Mouse (Mus musculus): Measurements from ENCODE around the gene Apc2.

Gene Apc2

GRCm38 (mm10) chr10:80321014-80321669 is 25.4 kb downstream of the Apc2 start:
- DNase-seq (ENCODE audit: low spot score): no peak

- DNase-seq (ENCODE audit: low spot score): no peak
Observed at GRCm38 (mm10) chr10:80321670-80322581, 26.1 kb downstream of the Apc2 start.

DNA sequence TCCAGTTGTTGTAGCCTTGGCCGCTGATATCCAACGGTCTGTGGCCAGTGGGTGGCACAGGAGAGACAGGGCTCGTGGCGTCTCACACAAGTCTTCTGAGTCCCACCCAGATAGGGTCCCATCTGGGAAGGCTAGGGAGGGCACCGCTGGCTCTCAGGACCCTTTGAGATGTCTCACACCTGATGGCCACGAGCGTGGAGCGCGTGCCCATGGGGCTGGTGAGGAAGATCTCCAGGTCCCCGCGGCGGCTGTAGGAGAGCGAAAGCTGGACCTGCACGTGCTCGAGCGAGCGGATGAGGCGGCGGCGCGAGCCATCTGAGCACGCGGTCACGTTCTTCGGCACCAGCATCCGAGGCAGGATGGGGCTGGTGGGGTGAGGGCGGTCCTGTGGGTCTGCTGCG is 27.0 kb downstream of the Apc2 start:
- DNase-seq (ENCODE audit: low spot score): peak; percentile 41

- DNase-seq (ENCODE audit: low spot score): peak; percentile 71
Observed at GRCm38 (mm10) chr10:80323261-80324119, 27.7 kb downstream of the Apc2 start.

- no peak for DNase-seq (ENCODE audit: low spot score)
Observed at GRCm38 (mm10) chr10:80324120-80325037, 28.6 kb downstream of the Apc2 start.

- no peak for DNase-seq (ENCODE audit: low spot score)
Observed at GRCm38 (mm10) chr10:80325045-80325444, 29.3 kb downstream of the Apc2 start.

GRCm38 (mm10) chr10:80329273-80330081 is 33.7 kb downstream of the Apc2 start, which contains the start of the genes Pcsk4 and Reep6:
TSS of gene Pcsk4 (minus strand) at chr10:80329498.
TSS of gene Reep6 (plus strand) at chr10:80329953.
- peak; percentile 98 for DNase-seq (ENCODE audit: low spot score)

DNA sequence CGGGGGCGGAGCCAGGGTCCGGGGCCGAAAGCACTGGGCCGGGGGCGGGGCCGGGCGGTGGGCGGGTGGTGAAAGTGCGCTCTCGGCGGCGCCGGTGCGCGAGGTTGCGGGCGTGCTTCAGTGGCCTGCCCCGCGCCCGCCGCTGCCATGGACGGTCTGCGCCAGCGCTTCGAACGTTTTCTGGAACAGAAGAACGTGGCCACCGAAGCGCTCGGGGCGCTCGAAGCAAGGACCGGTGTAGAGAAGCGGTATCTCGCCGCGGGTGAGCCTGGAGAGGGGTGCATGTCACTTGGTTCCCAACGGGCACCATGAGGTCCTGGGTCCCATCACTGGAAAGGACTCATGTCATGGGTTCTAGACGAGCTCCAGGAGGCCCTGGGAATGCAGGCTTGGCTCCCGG is 34.3 kb downstream of the Apc2 start:
- no peak for DNase-seq (ENCODE audit: low spot score)

GRCm38 (mm10) chr10:80330888-80331287 is 35.1 kb downstream of the Apc2 start:
- DNase-seq (ENCODE audit: low spot score): no peak

DNA sequence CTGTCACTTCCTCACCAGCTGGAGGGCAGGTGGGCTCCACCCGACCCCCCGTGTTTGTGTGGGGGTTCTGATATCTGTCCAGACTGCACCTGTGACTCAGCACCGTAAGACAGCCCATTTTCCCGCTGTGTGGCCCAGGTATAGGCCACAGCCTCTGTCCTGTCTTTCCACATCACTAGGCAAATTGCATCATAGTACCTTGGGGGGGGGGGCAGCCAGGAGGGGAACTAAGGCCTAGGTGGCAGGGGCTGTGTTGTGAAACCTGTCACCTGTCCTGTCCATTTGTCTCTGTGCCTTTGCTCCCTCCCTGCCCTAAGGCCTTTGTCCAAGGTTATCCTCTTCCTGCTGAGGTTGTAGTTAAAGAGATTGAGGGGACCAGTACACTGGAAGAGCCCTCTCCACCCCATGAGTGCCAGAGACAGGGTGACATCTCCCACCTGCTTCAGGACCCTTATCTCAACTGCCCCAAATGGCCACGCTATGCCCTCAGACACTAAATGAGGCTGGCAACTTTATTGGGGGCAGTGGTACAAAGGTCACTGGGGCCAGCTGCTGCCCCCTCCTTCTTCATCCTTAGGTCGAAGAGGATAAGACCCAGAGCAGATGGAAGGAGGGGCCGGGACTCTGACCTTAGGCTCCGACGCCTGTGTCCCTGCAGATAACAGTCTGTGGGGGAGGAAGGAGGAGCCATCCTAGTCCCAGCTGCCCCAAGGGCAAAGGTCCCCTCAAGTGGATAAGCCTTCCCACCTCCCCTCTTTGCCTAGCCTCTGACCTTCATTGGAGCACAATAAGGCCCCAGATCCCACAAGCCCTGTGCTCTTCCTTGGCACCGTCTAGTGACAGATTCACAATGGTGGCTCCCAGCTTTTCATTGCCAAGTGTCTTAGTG is 36.1 kb downstream of the Apc2 start:
- no peak for DNase-seq (ENCODE audit: low spot score)

- DNase-seq (ENCODE audit: low spot score): no peak
Observed at GRCm38 (mm10) chr10:80332525-80332989, 36.8 kb downstream of the Apc2 start.

DNA sequence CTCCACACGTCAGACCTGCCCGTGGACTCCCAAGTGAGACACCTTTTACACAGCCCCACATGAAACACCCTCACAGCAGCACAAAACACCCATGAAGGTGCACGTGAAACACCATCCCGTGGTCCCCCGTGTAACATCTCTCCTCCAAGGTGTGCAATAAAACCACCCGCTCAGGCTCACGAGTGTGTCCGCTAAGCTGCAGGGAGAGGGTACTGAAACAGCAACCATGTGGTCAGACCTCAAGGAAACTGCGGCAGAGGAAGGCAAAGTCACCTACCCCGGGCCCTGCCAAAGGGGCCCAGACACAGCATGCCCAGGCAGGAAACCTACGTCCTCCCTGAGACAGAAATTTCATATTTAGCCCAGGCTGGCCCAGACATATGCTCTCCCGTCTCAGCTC is 40.5 kb downstream of the Apc2 start:
- no peak for DNase-seq (ENCODE audit: low spot score)

DNA sequence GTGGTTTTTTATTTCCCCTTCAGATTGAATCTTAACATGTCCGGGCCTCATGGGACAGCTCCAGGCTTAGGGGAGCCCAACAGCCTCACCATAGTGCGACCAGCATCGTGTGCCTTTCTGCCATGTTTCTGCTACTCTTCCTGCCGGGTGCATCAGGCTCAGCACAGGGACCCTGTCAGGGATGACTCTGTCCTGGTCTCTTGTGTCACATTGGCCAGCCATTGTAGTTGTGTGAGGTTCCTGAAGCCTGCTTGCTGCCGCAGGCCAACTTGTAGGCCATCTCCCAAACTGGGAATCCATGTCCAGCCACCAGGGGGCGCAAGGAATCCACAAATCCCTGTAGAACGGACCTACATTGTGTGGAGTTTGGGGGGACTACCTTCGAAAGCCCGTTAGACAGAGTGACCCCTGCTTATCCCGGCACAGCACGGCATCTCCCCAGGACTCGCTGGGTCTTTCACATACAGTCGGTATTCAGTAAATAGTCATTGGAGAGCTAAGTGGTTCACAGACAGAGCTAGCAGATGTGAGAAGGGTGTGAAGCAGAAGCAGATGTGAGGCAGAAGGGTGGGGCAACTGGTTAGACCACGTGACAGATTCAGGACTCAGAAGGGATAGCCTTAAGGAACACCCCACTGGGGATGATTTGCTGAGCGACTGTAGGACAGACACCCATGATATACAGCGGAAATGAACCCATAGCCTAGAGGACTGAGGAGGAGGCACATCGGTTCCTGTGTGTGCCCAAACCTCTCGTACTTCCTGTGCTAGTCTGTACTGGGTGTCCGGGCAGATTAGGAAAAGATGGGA is 44.4 kb downstream of the Apc2 start:
- peak; percentile 92 for DNase-seq (ENCODE audit: low spot score)

DNA sequence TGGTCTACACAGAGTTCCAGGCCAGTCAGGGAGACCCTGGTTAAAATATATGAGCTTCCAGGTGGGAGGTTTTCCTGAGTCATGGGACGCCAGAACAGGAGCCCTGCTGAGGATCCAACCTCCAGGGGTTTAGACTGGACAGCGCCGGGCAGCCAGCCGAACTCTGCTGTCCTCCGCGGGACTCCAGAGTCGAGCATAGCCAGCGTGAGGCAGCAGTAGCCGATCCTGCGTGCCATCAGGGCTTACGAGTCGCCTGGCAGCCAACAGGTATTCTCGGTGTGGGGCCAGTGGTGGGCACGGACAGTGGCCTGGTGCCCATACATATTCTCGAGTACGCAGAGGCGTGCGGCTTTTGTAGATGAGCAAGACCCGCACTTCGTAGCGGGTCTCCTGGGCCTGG is 45.2 kb downstream of the Apc2 start:
- no peak for DNase-seq (ENCODE audit: low spot score)

DNA sequence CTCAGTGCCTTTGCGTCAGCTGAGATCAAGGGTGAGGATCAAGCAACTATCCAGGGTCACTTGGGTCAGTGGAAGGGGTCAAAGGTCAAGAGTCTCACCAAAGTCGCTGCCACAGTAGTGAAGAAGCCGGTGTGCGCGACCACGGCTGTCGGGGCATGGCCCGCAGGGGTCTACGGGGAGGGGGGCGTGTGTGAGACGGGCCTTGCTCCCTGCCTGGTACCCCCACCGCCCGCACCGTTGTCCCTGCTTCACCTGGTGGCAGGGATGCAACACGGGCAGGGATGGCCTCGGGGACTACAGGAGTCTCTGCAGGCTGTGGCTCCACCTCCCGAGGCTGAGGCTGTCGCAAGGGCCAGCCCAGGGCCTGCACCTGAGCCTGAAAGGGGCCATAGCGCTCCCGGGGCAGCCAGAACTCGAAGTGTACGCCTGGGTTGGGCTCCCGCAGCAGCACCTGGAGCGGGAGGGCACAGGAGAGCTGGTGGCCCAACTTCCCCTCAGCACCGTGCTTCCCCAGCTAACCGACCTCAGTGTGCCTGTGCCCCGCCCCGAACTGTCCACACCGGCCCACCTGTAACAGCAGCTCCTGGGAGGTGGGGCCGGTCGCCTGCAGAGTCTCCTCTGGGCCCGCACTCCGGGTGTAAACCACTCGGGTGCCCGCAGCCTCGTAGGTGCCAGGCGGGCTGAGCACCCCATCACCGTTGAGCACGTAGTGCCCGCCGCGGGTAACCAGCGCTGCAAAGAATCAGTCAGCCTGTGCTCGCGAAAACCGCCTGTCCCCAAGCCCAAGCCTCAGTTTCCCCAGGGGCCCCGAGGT is 45.9 kb downstream of the Apc2 start:
- no peak for DNase-seq (ENCODE audit: low spot score)

- no peak for DNase-seq (ENCODE audit: low spot score)
Observed at GRCm38 (mm10) chr10:80342305-80342748, 46.5 kb downstream of the Apc2 start.

GRCm38 (mm10) chr10:80342749-80343424 is 47.1 kb downstream of the Apc2 start:
- peak; percentile 81 for DNase-seq (ENCODE audit: low spot score)
